Mouse (Mus musculus): ENCODE data around the gene D030056L22Rik. TPM values are rescaled to one million over a fixed set of nuclear protein-coding genes. Genes with fewer than 3 reads are reported as not detected.

D030056L22Rik gene
- polyA plus RNA-seq, 1 experiment from 2014 or later = 51.9 TPM

GRCm38 (mm10) chr19:18758916-18759315, 45.9 kb downstream of the D030056L22Rik start:
- TF ChIP-seq CTCF (IDR thresholded peaks at IDR 0.05) = no peak
- in situ Hi-C loops (cut with MboI; ENCODE audit: low pct_unique_long_range_greater_than_20kb) = no loop called here
- ATAC-seq = peak; percentile 99

GRCm38 (mm10) chr19:18766399-18766798, 53.4 kb downstream of the D030056L22Rik start:
- no peak for DNase-seq (ENCODE audit: low read depth, low spot score)
- ChIA-PET POLR2A (no interaction called here), CTCF (interaction anchor here (1.0 to 1.2 kb wide), 2 partner anchors 10 to 13 kb away, joined by 3 to 4 read pairs; no protein-coding TSS in a partner anchor)
- ATAC-seq = peak; percentile 91
- TF ChIP-seq CTCF (IDR thresholded peaks at IDR 0.05) = no peak
- no peaks in the 10 kb centered on the region for H3K27me3 ChIP-seq
- in situ Hi-C loops (cut with MboI; ENCODE audit: low pct_unique_long_range_greater_than_20kb) = no loop called here

More at GRCm38 (mm10) chr19:18758916-18759315, 45.9 kb downstream of the D030056L22Rik start:
- POLR2A ChIA-PET = no interaction called here
- peak; percentile 85 for DNase-seq (ENCODE audit: low read depth, low spot score)
- no peaks in the 10 kb centered on the region for H3K27me3 ChIP-seq
- CTCF ChIA-PET = no interaction called here

Other genes with a start within 250 kb of the D030056L22Rik start
- 101 TPM for gene Ostf1, start 81.4 kb upstream of the D030056L22Rik start, polyA plus RNA-seq (2021)
- 12.4 TPM for gene Nmrk1, start 81.2 kb upstream of the D030056L22Rik start, polyA plus RNA-seq (2021)
- gene Carnmt1, start 42.4 kb upstream of the D030056L22Rik start, polyA plus RNA-seq (2021) = 17.5 TPM
- 0.67 TPM for gene Trpm6, start 36.8 kb downstream of the D030056L22Rik start, polyA plus RNA-seq (2021)

All from Patski (cell line).